Mouse (Mus musculus) MEL (cell line): ENCODE results near the gene Prkcd.

Experiments
- CHD1 ChIP-seq: IDR thresholded peaks from 2 replicates; pipeline ENCODE4 v1.6.1; 2012; ENCODE audit warnings: low read depth, mild to moderate bottlenecking, inconsistent platforms, low read length, improper control_type of control experiment
- CTCF ChIP-seq, 3 experiments: IDR thresholded peaks in 2 of 3; conservative IDR thresholded peaks in 1 of 3; 2 replicates each; pipeline ENCODE4 v1.5.1; 2011 to 2012; ENCODE audit warnings: low read length in 3 of 3, low read depth in 2 of 3, mild to moderate bottlenecking in 2 of 3, improper control_type of control experiment in 1 of 3, inconsistent platforms in 1 of 3, mixed read lengths in 1 of 3, moderate library complexity in 1 of 3; ENCODE audit not compliant: control insufficient read depth in 1 of 3, insufficient read depth in 1 of 3, poor library complexity in 1 of 3, severe bottlenecking in 1 of 3
- EP300 ChIP-seq, 2 experiments: IDR thresholded peaks; 2 replicates each; pipeline ENCODE4 v1.6.1; 2011; ENCODE audit warnings: improper control_type of control experiment in 2 of 2, low read length in 2 of 2, low read depth in 1 of 2, mild to moderate bottlenecking in 1 of 2
- JUND ChIP-seq: IDR thresholded peaks from 2 replicates; pipeline ENCODE4 v1.6.1; 2011; ENCODE audit warnings: low read depth, mild to moderate bottlenecking, improper control_type of control experiment, low read length
- KAT2A ChIP-seq: conservative IDR thresholded peaks from 2 replicates; pipeline ENCODE4 v1.6.1; 2012; ENCODE audit warnings: low read depth, low read length, improper control_type of control experiment, inconsistent platforms
- MXI1 ChIP-seq: IDR thresholded peaks from 2 replicates; pipeline ENCODE4 v1.6.1; 2011; ENCODE audit warnings: mild to moderate bottlenecking, low read depth, low read length, improper control_type of control experiment
- NELFE ChIP-seq: IDR thresholded peaks from 2 replicates; pipeline ENCODE4 v1.6.1; 2011; ENCODE audit warnings: low read depth, low read length, improper control_type of control experiment
- POLR2A ChIP-seq, 2 experiments: IDR thresholded peaks; 2 replicates each; pipeline ENCODE4 v1.6.1; 2011 to 2012; ENCODE audit warnings: low read length in 2 of 2, mild to moderate bottlenecking in 2 of 2, control low read depth in 1 of 2, improper control_type of control experiment in 1 of 2, low read depth in 1 of 2, moderate library complexity in 1 of 2; ENCODE audit not compliant: control insufficient read depth in 1 of 2, insufficient read depth in 1 of 2, poor library complexity in 1 of 2
- RAD21 ChIP-seq: IDR thresholded peaks from 2 replicates; pipeline ENCODE4 v1.6.1; 2011; ENCODE audit warnings: mild to moderate bottlenecking, low read depth, low read length, improper control_type of control experiment
- TAL1 ChIP-seq: IDR thresholded peaks from 2 replicates; pipeline ENCODE4 v1.6.1; 2012; ENCODE audit warnings: mild to moderate bottlenecking, inconsistent platforms, low read length, moderate library complexity, mixed read lengths
- ZC3H11A ChIP-seq: IDR thresholded peaks from 2 replicates; pipeline ENCODE4 v1.6.1; 2012; ENCODE audit warnings: low read depth, mild to moderate bottlenecking, inconsistent platforms, low read length, improper control_type of control experiment
- ZKSCAN1 ChIP-seq: IDR thresholded peaks from 2 replicates; pipeline ENCODE4 v1.6.1; 2012; ENCODE audit warnings: low read depth, mild to moderate bottlenecking, inconsistent platforms, low read length, improper control_type of control experiment, moderate library complexity
- ZNF384 ChIP-seq: IDR thresholded peaks from 2 replicates; pipeline ENCODE4 v1.6.1; 2012; ENCODE audit warnings: low read depth, mild to moderate bottlenecking, inconsistent platforms, low read length, improper control_type of control experiment

GRCm38 (mm10) chr14:30584497-30585251 lies 41.3 kb downstream of the Prkcd start:
- TF ChIP-seq ZNF384 (no peak), MXI1 (no peak), CTCF (IDR thresholded peaks at IDR 0.05 in 2 of 3, conservative IDR thresholded peaks at IDR 0.05 in 1 of 3; ENCODE audit: control insufficient read depth in 1 of 3, insufficient read depth in 1 of 3, low read depth in 2 of 3, low read length in 3 of 3, poor library complexity in 1 of 3, severe bottlenecking in 1 of 3) (no peak; a peak in 1 of 6 replicates), EP300 (IDR thresholded peaks at IDR 0.05; ENCODE audit: low read depth in 1 of 2, low read length in 2 of 2) (no peak), ZC3H11A (no peak), JUND (no peak), RAD21 (no peak), CHD1 (no peak), POLR2A (IDR thresholded peaks at IDR 0.05; ENCODE audit: control insufficient read depth in 1 of 2, insufficient read depth in 1 of 2, low read depth in 1 of 2, low read length in 2 of 2, poor library complexity in 1 of 2) (no peak), TAL1 (no peak), KAT2A (no peak), ZKSCAN1 (no peak), NELFE (no peak)
